19 mouse cellular contexts compared by ENCODE assay signal in genomic region chr10:62012371-62012770, GRCm38 (mm10). TPM values are rescaled to one million over a fixed set of nuclear protein-coding genes. Genes with fewer than 3 reads are reported as not detected.
"Had no signal": no experiment of that assay in that cellular context is flagged by ENCODE, and none has a peak within 500 bp of the region (broad histone marks: within the 10 kb centered on the region; RNA-seq: fewer than 3 reads in every experiment).

No protein-coding gene starts in this region.

- H3K36me3 ChIP-seq: midbrain, embryonic 13.5 days; midbrain, embryonic 15.5 days; neural tube, embryonic 12.5 days had no signal

- H3K9me3 ChIP-seq: midbrain, embryonic 13.5 days; midbrain, embryonic 15.5 days; neural tube, embryonic 12.5 days had no signal

- ATAC-seq: midbrain, embryonic 13.5 days; midbrain, embryonic 15.5 days had no signal

- H3K4me3 ChIP-seq: midbrain, embryonic 13.5 days; midbrain, embryonic 15.5 days; neural tube, embryonic 12.5 days had no signal

- H3K27me3 ChIP-seq: midbrain, embryonic 13.5 days; midbrain, embryonic 15.5 days; neural tube, embryonic 12.5 days had no signal

- DNase-seq: lung, adult 18-20 months; lung, embryonic 14.5 days; lung, postnatal 10 days; lung, postnatal 36 days; retina, postnatal 1 day; right cerebral cortex, adult 18-20 months; right cerebral cortex, postnatal 25 days; right cerebral cortex, postnatal 4 days; spleen, adult 18-20 months; thymus, adult 18-20 months; thymus, postnatal 14 days; thymus, postnatal 36 days had no signal

RNA-seq across cellular contexts. Expression of gene Col13a1, which starts 33.5 kb away (rescaled TPM):
- total RNA-seq: megakaryocyte progenitor cell, adult 5-6 weeks; monocyte, adult 5-6 weeks; neutrophil, adult 5-6 weeks had no signal
- polyA plus RNA-seq: macrophage had no signal
